Mouse (Mus musculus) C2C12 (cell line): ENCODE data around the gene Khnyn.

Source experiments
- CTCF ChIP-seq: IDR thresholded peaks from one replicate; pipeline ENCODE4 v1.5.1; 2011; ENCODE audit not compliant: control insufficient read depth, insufficient read depth, insufficient read length
- MAX ChIP-seq: IDR thresholded peaks from one replicate; pipeline ENCODE4 v1.6.1; 2011; ENCODE audit warnings: mild to moderate bottlenecking, control low read depth
- USF1 ChIP-seq: IDR thresholded peaks from one replicate; pipeline ENCODE4 v1.6.1; 2011; ENCODE audit warnings: low read depth, mild to moderate bottlenecking, control low read depth, moderate library complexity

- TF ChIP-seq CTCF (no peak), MAX (no peak), USF1 (no peak)
Observed at GRCm38 (mm10) chr14:55886571-55887382, 2.0 kb downstream of the Khnyn start.
